Mouse (Mus musculus) cortical plate, adult 2 months (tissue): ENCODE results near the gene Trim31.

Experiments used
- CTCF ChIP-seq: fragments of 200-500 bp; IDR thresholded peaks from 2 replicates; pipeline ENCODE4 v1.5.1; 2011; ENCODE audit warnings: mild to moderate bottlenecking, control low read depth, low read length; ENCODE audit not compliant: insufficient read depth; ENCODE audit errors: extremely low read depth
- POLR2A ChIP-seq: fragments of 200-500 bp; IDR thresholded peaks from 2 replicates; pipeline ENCODE4 v1.6.1; 2011; ENCODE audit warnings: mild to moderate bottlenecking, low read length, control low read depth; ENCODE audit not compliant: insufficient read depth; ENCODE audit errors: extremely low read depth

DNA sequence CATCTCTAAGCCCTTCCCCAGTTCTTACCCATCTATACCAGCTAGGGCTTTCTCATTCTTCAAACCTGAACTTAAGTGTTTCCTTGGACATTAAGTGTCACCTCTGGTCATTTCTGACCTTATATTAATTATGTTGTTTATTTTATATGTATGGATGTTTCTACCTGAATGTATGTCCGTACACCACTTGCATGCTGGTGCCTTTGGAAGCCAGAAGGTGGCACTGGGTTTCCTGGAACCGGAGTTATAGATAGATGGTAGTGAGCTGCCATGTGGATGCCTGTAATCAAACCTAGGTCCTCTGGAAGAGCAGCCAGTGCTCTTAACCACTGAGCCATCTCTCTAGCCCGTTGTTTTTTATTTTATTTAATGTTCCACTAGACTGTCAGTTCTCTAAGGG is 42.4 kb upstream of the Trim31 start:
- TF ChIP-seq POLR2A (no peak), CTCF (no peak)
